Mouse (Mus musculus) hematopoietic stem cell, adult 5-6 weeks (primary cell): ENCODE data around the gene Dach1. TPM values are rescaled to one million over a fixed set of nuclear protein-coding genes. Genes with fewer than 3 reads are reported as not detected.

Experiments used
- ATAC-seq, 2 experiments: fragments of 125-278 bp in 1 of 2; replicated peaks in 1 of 2; 2 replicates each; pipeline ENCODE4 v1.8.0; 2016 to 2017; ENCODE audit warnings: inconsistent platforms in 2 of 2, mild to moderate bottlenecking in 2 of 2, moderate number of reproducible peaks in 2 of 2, low read depth in 1 of 2, moderate TSS enrichment in 1 of 2; ENCODE audit not compliant: low FRiP score in 2 of 2, poor library complexity in 2 of 2, severe bottlenecking in 2 of 2, insufficient read depth in 1 of 2, low TSS enrichment in 1 of 2
- total RNA-seq: library from RNA; stranded (forward); fragments of 172-1452, 232-1000 nt; gene quantifications from 2 replicates; pipeline ENCODE4 v1.2.3, GENCODE M21; 2017

Gene Dach1
- total RNA-seq, 1 experiment from 2014 or later: 24.7 TPM

DNA sequence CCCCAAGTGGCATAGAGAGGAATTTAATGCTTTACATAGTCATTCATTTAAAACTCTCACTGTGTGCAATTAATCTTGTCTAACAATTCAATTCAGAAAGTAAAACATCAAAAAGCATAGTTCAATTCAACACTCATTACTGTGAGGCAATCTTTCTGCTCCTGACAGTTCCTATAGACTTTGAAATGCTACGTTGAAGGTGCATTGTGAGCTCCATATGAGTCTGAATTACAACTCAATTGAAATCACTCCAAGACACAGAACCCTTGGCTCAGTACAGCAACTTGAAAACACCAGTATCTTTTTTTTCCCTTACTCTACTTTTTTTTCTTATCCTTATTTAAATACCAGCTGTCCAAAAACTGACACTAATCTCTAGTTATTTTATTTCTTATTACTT is 193.5 kb downstream of the Dach1 start:
- ATAC-seq: no peak

GRCm38 (mm10) chr14:97975447-97975846 is 194.1 kb downstream of the Dach1 start:
- no peak for ATAC-seq

DNA sequence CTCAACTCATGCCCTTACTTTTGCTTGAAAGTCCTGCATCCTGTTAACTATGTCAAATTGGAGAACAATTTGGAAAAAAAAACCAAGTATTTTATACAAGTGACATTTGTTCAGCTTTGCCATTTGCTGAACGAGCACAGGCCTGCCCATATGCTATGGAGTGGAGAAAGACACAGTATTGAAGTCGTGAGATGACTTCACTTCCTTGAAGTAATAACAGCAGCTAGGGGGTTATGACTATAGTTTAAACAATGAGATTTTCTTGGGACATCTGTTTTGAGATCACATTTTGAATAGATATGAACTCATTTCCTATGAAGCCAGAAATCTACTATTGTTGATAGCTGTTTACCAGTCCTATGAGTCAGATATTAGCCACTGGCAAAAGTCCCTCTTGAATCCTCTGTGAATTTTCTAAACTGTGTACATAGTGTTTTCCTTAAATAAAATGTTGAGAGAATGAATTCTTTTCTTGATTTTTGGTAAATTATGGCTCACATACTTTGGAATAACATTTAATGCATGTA is 205.0 kb downstream of the Dach1 start:
- no peak for ATAC-seq

DNA sequence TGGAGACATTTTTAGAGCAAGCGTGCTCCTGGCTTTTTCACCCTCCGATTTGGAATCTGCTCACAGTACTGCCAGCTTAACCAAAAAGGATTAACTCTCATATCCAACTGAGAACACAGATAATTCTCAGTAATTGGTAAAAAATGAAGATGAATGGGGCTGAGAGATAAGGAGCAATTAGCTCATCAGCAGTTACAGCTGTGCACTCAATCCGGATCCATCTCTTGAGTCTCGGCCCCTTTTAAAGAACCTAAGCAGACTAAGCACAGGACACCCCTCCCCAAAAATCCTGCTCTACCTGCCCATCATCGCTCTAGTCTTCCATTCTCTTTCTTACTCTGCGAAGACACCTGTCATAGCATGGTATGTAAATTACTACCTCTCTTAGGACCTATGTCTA is 205.9 kb downstream of the Dach1 start:
- no peak for ATAC-seq

- no peak for ATAC-seq
These were observed 213.2 kb downstream of the Dach1 start for GRCm38 (mm10) chr14:97956356-97956755.

DNA sequence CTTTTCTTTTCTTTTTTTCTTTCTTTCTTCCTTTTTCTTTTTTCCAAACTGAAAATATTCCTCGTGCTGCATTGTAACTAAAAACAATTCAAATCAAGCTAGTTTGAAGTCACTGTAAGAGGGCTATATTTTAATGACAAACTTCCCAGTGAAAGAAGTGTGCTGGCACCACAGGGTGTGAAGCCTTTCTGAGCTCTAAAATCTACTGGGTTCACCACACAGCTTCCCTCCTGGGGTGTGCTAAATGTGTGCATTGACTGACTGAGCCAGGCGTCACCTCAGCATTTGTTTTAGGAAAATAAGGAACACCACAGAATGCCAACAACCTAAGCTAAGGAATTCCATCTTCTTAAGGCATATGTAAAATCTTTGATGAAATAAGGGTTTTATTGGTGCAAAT is 224.1 kb downstream of the Dach1 start:
- no peak for ATAC-seq

- no peak for ATAC-seq
These were observed 224.8 kb downstream of the Dach1 start for GRCm38 (mm10) chr14:97944643-97945268.

GRCm38 (mm10) chr14:97942361-97942760 is 227.2 kb downstream of the Dach1 start:
- no peak for ATAC-seq

GRCm38 (mm10) chr14:97896622-97897021 is 272.9 kb downstream of the Dach1 start:
- ATAC-seq: no peak

DNA sequence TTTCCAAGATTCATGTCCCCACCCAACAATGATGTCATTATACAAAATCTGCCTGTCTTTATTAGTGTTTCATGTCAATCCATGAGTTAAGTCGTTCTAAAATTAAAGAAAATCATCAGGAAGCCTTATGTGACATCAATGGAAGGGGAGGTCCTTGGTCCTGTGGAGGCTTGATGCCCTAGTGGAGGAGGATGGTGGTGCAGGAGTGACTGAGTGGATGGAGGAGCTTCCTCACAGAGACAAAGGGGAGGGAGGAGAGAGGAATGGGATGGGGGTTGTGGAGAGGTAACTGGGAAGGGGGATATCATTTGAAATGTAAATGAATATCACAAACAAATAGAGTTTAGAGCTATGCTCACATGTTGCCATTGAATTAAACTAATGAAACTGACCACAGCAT is 287.6 kb downstream of the Dach1 start:
- ATAC-seq: no peak

GRCm38 (mm10) chr14:97871001-97871400 is 298.6 kb downstream of the Dach1 start:
- ATAC-seq: no peak

GRCm38 (mm10) chr14:97858384-97858783 is 311.2 kb downstream of the Dach1 start:
- no peak for ATAC-seq

GRCm38 (mm10) chr14:97857276-97857675 is 312.3 kb downstream of the Dach1 start:
- ATAC-seq: no peak

DNA sequence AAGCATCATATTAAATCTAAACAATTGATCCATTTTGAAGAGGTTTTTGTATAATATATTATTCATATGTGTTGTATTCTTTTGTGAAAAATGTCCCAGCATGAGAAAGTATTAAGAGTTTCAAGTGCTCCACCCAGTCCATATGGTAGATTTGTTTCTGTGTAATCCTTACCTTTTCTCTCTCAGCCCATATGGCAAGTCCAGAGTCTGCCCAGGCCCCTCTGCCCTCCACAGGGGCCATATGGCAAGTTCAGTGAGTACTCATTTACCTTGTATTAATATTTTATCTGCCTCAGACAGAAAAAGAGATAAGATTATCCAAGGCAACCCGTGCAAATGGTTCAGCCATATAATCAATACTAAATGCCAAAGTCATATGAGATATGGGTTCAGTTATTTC is 314.2 kb downstream of the Dach1 start:
- ATAC-seq: no peak

- ATAC-seq: no peak
These were observed 319.1 kb downstream of the Dach1 start for GRCm38 (mm10) chr14:97850486-97850885.

GRCm38 (mm10) chr14:97847641-97848040 is 321.9 kb downstream of the Dach1 start:
- no peak for ATAC-seq

- ATAC-seq: no peak
These were observed 330.3 kb downstream of the Dach1 start for GRCm38 (mm10) chr14:97839275-97839674.

- 0 out of 4 replicates have a peak, but pooled peaks of 1 of the 2 experiments have one; percentile 14 for ATAC-seq
These were observed 339.7 kb downstream of the Dach1 start for GRCm38 (mm10) chr14:97829865-97830264.

GRCm38 (mm10) chr14:97814555-97815175 is 354.9 kb downstream of the Dach1 start:
- no peak for ATAC-seq
